Mouse (Mus musculus) spleen, adult 2 months (tissue): ENCODE data around the gene Qprt. TPM values are rescaled to one million over a fixed set of nuclear protein-coding genes. Genes with fewer than 3 reads are reported as not detected.
A peak's percentile ranks its signal among the peaks of the same experiment; 100 is the strongest.
"Not testable (repeated sequence)": the region's sequence is repeated elsewhere in the genome, so short reads cannot be mapped to it uniquely, and the experiment has no call there.

Experiments used
- DNase-seq, 2 experiments: peaks; one replicate each; pipeline versions ENCODE4 v3.0.0 to v3.0.0-alpha.2; 2012 to 2021; ENCODE audit warnings: low spot score in 2 of 2, low read depth in 1 of 2
- H3K27ac ChIP-seq: fragments of 200-500 bp; 2 replicates; pipeline ENCODE4 v1.5.1; 2012; ENCODE audit warnings: low read length, inconsistent platforms; ENCODE audit not compliant: insufficient read depth
- H3K27me3 ChIP-seq: fragments of 200-500 bp; 2 replicates; pipeline ENCODE4 v1.6.1; 2012; ENCODE audit warnings: mild to moderate bottlenecking, moderate library complexity, low read length, inconsistent platforms; ENCODE audit not compliant: control insufficient read depth, insufficient read depth
- H3K36me3 ChIP-seq: fragments of 200-500 bp; 2 replicates; pipeline ENCODE4 v1.6.1; 2012; ENCODE audit warnings: mild to moderate bottlenecking, low read length, inconsistent platforms; ENCODE audit not compliant: control insufficient read depth, insufficient read depth
- H3K4me1 ChIP-seq: fragments of 200-500 bp; 2 replicates; pipeline ENCODE4 v1.6.1; 2011; ENCODE audit warnings: inconsistent platforms; ENCODE audit not compliant: control insufficient read depth, insufficient read depth, insufficient read length
- H3K4me3 ChIP-seq: fragments of 200-500 bp; 2 replicates; pipeline ENCODE4 v1.5.1; 2011; ENCODE audit warnings: mild to moderate bottlenecking, inconsistent platforms; ENCODE audit not compliant: insufficient read depth, insufficient read length; ENCODE audit errors: extremely low read depth
- CTCF ChIP-seq: fragments of 200-500 bp; IDR thresholded peaks from 2 replicates; pipeline ENCODE4 v1.5.1; 2011; ENCODE audit warnings: mild to moderate bottlenecking, inconsistent platforms; ENCODE audit not compliant: insufficient read depth, insufficient read length, insufficient replicate concordance; ENCODE audit errors: extremely low read depth
- POLR2A ChIP-seq: fragments of 200-500 bp; IDR thresholded peaks from 2 replicates; pipeline ENCODE4 v1.6.1; 2011; ENCODE audit warnings: low read depth, low read length, inconsistent platforms
- WGBS: fragments of 180-500 bp; shearing (Covaris S2); methylation state at CpG from one replicate; pipeline ENCODE4 v1.1.7; 2018; 5-methylcytosine and 5-hydroxymethylcytosine counted together
- polyA plus RNA-seq: library from polyadenylated mRNA; depleted of rRNA; stranded (reverse); fragments of >200 nt; gene quantifications from 2 replicates; pipeline ENCODE4 v1.2.3, GENCODE M21; 2012

Gene Qprt
- polyA plus RNA-seq, 1 experiment: 5.8 TPM

- Histone ChIP-seq H3K27me3 (no peaks in the 10 kb centered on the region), H3K27ac (0 out of 2 replicates have a peak overlapping the region, but pooled peaks have one; percentile 36), H3K4me1 (peaks cover 13% of the 10 kb centered on the region), H3K36me3 (peaks cover 9% of the 10 kb centered on the region), H3K4me3 (no peak overlapping the region)
- 46% methylated on average over 3 of the region's 3 CpGs for WGBS
- TF ChIP-seq CTCF: no peak
- no peak for TF ChIP-seq POLR2A
- DNase-seq: no peak
Observed at GRCm38 (mm10) chr7:127088083-127088482, 33.9 kb downstream of the Qprt start.

- WGBS: 74% methylated on average over 6 of the region's 6 CpGs
- DNase-seq, H3K36me3 ChIP-seq, H3K4me3 ChIP-seq, H3K27me3 ChIP-seq: not testable (repeated sequence)
- Histone ChIP-seq H3K27ac (peak within 1 kb of the TSS; percentile 37), H3K4me1 (peaks cover 13% of the 10 kb centered on the region)
Observed at GRCm38 (mm10) chr7:127087278-127088010, 34.6 kb downstream of the Qprt start, which contains the start of gene Zg16. Zg16 (minus strand) TSS chr7:127087328.

- H3K36me3 ChIP-seq, DNase-seq, H3K27me3 ChIP-seq, H3K4me3 ChIP-seq, H3K27ac ChIP-seq: not testable (repeated sequence)
- 79% methylated on average over 6 of the region's 6 CpGs for WGBS
- peaks cover 20% of the 10 kb centered on the region; the same call in 1 of the 2 replicates for H3K4me1 ChIP-seq
Observed at GRCm38 (mm10) chr7:127085751-127086150, 36.3 kb downstream of the Qprt start.

- H3K27ac ChIP-seq: no peak overlapping the region
- no peaks in the 10 kb centered on the region for H3K36me3 ChIP-seq
- TF ChIP-seq CTCF: no peak
- TF ChIP-seq POLR2A: no peak
- 83% methylated on average over 2 of the region's 2 CpGs for WGBS
- no peaks in the 10 kb centered on the region for H3K27me3 ChIP-seq
- peaks cover 22% of the 10 kb centered on the region; the same call in 1 of the 2 replicates for H3K4me1 ChIP-seq
- no peak overlapping the region for H3K4me3 ChIP-seq
- no peak for DNase-seq
Observed at GRCm38 (mm10) chr7:127084794-127085193, 37.2 kb downstream of the Qprt start.

GRCm38 (mm10) chr7:127083689-127084088, 38.3 kb downstream of the Qprt start:
- no peak overlapping the region for H3K27ac ChIP-seq
- TF ChIP-seq CTCF (no peak), POLR2A (no peak)
- peaks cover 22% of the 10 kb centered on the region; the same call in 1 of the 2 replicates for H3K4me1 ChIP-seq
- no peaks in the 10 kb centered on the region for H3K27me3 ChIP-seq
- H3K36me3 ChIP-seq: no peaks in the 10 kb centered on the region
- H3K4me3 ChIP-seq: no peak overlapping the region
- WGBS: 47% methylated on average over 4 of the region's 4 CpGs
- no peak for DNase-seq

- no peaks in the 10 kb centered on the region for H3K27me3 ChIP-seq
- no peak overlapping the region; the same call in 1 of the 2 replicates for H3K27ac ChIP-seq
- WGBS: 8% methylated on average over 2 of the region's 2 CpGs
- peaks cover 22% of the 10 kb centered on the region; the same call in 1 of the 2 replicates for H3K4me1 ChIP-seq
- TF ChIP-seq CTCF: no peak
- no peak for TF ChIP-seq POLR2A
- no peak overlapping the region for H3K4me3 ChIP-seq
- no peaks in the 10 kb centered on the region for H3K36me3 ChIP-seq
- DNase-seq: no peak
Observed at GRCm38 (mm10) chr7:127082995-127083394, 39.0 kb downstream of the Qprt start.

GRCm38 (mm10) chr7:127082271-127082670, 39.8 kb downstream of the Qprt start:
- Histone ChIP-seq H3K4me1 (peaks cover 19% of the 10 kb centered on the region; the same call in 1 of the 2 replicates), H3K27me3 (no peaks in the 10 kb centered on the region), H3K27ac (peak overlapping the region; percentile 30), H3K36me3 (no peaks in the 10 kb centered on the region), H3K4me3 (no peak overlapping the region)
- no peak for DNase-seq
- TF ChIP-seq CTCF: no peak
- no peak for TF ChIP-seq POLR2A
- WGBS: 20% methylated on average over 8 of the region's 8 CpGs
